Mouse (Mus musculus) E14TG2a.4 (cell line): ENCODE data around the gene 1700034J05Rik.

Experiments used
- CTCF ChIP-seq: conservative IDR thresholded peaks from 2 replicates; pipeline ENCODE4 v1.5.1; 2014; ENCODE audit warnings: low read length
- NANOG ChIP-seq: IDR thresholded peaks from 2 replicates; pipeline ENCODE4 v1.6.1; 2014; ENCODE audit warnings: borderline replicate concordance, low read length, mixed read lengths

- no peak for TF ChIP-seq CTCF
- no peak for TF ChIP-seq NANOG
Measured at GRCm38 (mm10) chr6:146910801-146911200, 43.4 kb downstream of the 1700034J05Rik start.
